In the genomic region with DNA sequence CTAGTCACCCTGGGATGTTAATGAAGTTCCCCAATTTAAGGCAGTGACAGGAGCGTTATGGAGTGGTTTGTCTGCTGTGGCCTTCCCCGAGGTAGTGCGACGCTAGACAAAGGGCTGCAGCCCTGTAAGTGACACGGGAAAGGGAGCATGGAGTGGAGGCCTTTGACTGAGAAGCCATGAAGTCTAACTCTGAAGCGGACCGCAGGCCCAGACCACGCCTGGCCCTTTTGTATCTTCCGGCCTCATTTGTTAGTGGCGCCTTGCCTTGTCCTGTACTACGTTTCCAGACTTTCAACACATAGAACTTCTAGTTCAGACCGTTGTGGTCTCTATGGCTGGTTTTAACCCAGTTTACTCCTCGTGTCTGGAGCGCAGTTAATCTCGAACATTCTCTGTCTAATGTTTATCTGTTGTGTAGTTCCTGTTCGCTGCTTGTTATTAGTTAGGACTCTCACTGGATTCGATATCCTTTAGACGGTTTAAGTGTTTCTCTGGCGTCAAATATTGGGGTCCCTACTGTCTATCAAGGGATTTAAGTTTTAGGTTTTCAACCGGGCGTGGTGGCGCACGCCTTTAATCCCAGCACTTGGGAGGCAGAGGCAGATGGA, we compare ENCODE assay signal across 8 mouse cellular contexts. TPM values are rescaled to one million over a fixed set of nuclear protein-coding genes. Genes with fewer than 3 reads are reported as not detected.
DNase-seq lines count a peak whose midpoint lies in the region; ATAC-seq and TF ChIP-seq lines count a peak whose summit lies in the region.

No protein-coding gene starts in this region.

- WGBS in forebrain, embryonic 16.5 days: 6% methylated on average over 23 of the region's 23 CpGs
- WGBS in kidney, embryonic 15.5 days: 4% methylated on average over 23 of the region's 23 CpGs
- 3% methylated on average over 23 of the region's 23 CpGs for WGBS in spleen, adult 2 months

- peak overlapping the region; percentile 86 for H3K4me3 ChIP-seq in forebrain, embryonic 16.5 days (replicated peaks; ENCODE audit: low read length)
- peak overlapping the region; percentile 78 for H3K4me3 ChIP-seq in kidney, embryonic 15.5 days (replicated peaks)
- peak overlapping the region; percentile 79 for H3K4me3 ChIP-seq in spleen, adult 2 months (ENCODE audit: extremely low read depth, insufficient read depth, insufficient read length)

- TF ChIP-seq CTCF in spleen, adult 2 months (IDR thresholded peaks at IDR 0.05; ENCODE audit: extremely low read depth, insufficient read depth, insufficient read length, insufficient replicate concordance): no peak

- TF ChIP-seq POLR2A in spleen, adult 2 months (IDR thresholded peaks at IDR 0.05; ENCODE audit: low read depth, low read length): no peak

- H3K9ac ChIP-seq in forebrain, embryonic 16.5 days (replicated peaks; ENCODE audit: low read depth, low read length): peak overlapping the region; percentile 88
- H3K9ac ChIP-seq in kidney, embryonic 15.5 days: peak overlapping the region; percentile 76

- peak overlapping the region; percentile 66 for H3K4me2 ChIP-seq in forebrain, embryonic 16.5 days (ENCODE audit: low read length)
- peak overlapping the region; percentile 66 for H3K4me2 ChIP-seq in kidney, embryonic 15.5 days

- peaks cover 8% of the 10 kb centered on the region for H3K4me1 ChIP-seq in forebrain, embryonic 16.5 days (replicated peaks; ENCODE audit: control insufficient read depth, insufficient read depth, low read length)
- H3K4me1 ChIP-seq in kidney, embryonic 15.5 days: peaks cover 13% of the 10 kb centered on the region
- no peaks in the 10 kb centered on the region for H3K4me1 ChIP-seq in spleen, adult 2 months (ENCODE audit: control insufficient read depth, insufficient read depth, insufficient read length)

- ATAC-seq in forebrain, embryonic 16.5 days: no peak
- ATAC-seq in kidney, embryonic 15.5 days (replicated peaks; ENCODE audit: low FRiP score): no peak

- no peaks in the 10 kb centered on the region for H3K27me3 ChIP-seq in forebrain, embryonic 16.5 days (replicated peaks; ENCODE audit: control insufficient read depth, insufficient read depth, low read length)
- H3K27me3 ChIP-seq in kidney, embryonic 15.5 days: no peaks in the 10 kb centered on the region
- no peaks in the 10 kb centered on the region for H3K27me3 ChIP-seq in spleen, adult 2 months (ENCODE audit: control insufficient read depth, insufficient read depth, low read length)

- no peaks in the 10 kb centered on the region for H3K9me3 ChIP-seq in forebrain, embryonic 16.5 days (ENCODE audit: control insufficient read depth, low read length)
- H3K9me3 ChIP-seq in kidney, embryonic 15.5 days (replicated peaks): no peaks in the 10 kb centered on the region

- H3K27ac ChIP-seq in forebrain, embryonic 16.5 days (ENCODE audit: low read length): peak overlapping the region; percentile 92
- peak overlapping the region; percentile 94 for H3K27ac ChIP-seq in kidney, embryonic 15.5 days
- H3K27ac ChIP-seq in spleen, adult 2 months (ENCODE audit: insufficient read depth, low read length): peak overlapping the region; percentile 95

- DNase-seq in embryo, embryonic 11 days: peak; percentile 56
- no peak for DNase-seq in embryo, embryonic 10 days (ENCODE audit: low spot score)
- DNase-seq in urinary bladder, postnatal 25 days (ENCODE audit: low spot score): peak; percentile 18
- no peak for DNase-seq in urinary bladder, adult 2 months (ENCODE audit: low spot score)
- DNase-seq in lung, postnatal 14 days: peak; percentile 26
- DNase-seq in spleen, adult 2 months (ENCODE audit: low read depth in 1 of 2, low spot score in 2 of 2): peak; percentile 12 to 25

- H3K36me3 ChIP-seq in forebrain, embryonic 16.5 days (ENCODE audit: control insufficient read depth, insufficient read depth): no peaks in the 10 kb centered on the region
- no peaks in the 10 kb centered on the region; the same call in 1 of the 2 replicates for H3K36me3 ChIP-seq in kidney, embryonic 15.5 days
- no peaks in the 10 kb centered on the region for H3K36me3 ChIP-seq in spleen, adult 2 months (ENCODE audit: control insufficient read depth, insufficient read depth, low read length)

RNA-seq across cellular contexts. Expression of a gene that starts 1.0 kb away (rescaled TPM):
- 134 and 137 TPM in 2 replicates for polyA plus RNA-seq in urinary bladder, adult 2 months (2012; rRNA removed)
- 61.6 and 62.8 TPM in 2 replicates for polyA plus RNA-seq in forebrain, embryonic 16.5 days (2015; fragmentation: Nextera tagmentation; extraction: Ambion mirVana)
- 154 and 158 TPM in 2 replicates for polyA plus RNA-seq in kidney, embryonic 15.5 days (2015; fragmentation: Nextera tagmentation; extraction: Ambion mirVana)
- 22.7 and 24.3 TPM in 2 replicates for polyA plus RNA-seq in spleen, adult 2 months (2012; rRNA removed)

RNA-seq across cellular contexts. Expression of a gene that starts 32.3 kb away (rescaled TPM):
- 4.9 and 5.3 TPM in 2 replicates for polyA plus RNA-seq in urinary bladder, adult 2 months (2012; rRNA removed)
- 3.9 TPM in 2 replicates for polyA plus RNA-seq in forebrain, embryonic 16.5 days (2015; fragmentation: Nextera tagmentation; extraction: Ambion mirVana)
- polyA plus RNA-seq in kidney, embryonic 15.5 days (2015; fragmentation: Nextera tagmentation; extraction: Ambion mirVana): 7.9 and 9.2 TPM in 2 replicates
- polyA plus RNA-seq in spleen, adult 2 months (2012; rRNA removed): 1.4 and 1.7 TPM in 2 replicates

Comparison
In these comparisons a context has a peak if more than half of its experiments do, and no peak if none do; other contexts are left out.
1. DNase-seq: peak in embryo, embryonic 11 days (single experiment), urinary bladder, postnatal 25 days (single experiment), lung, postnatal 14 days (single experiment) and spleen, adult 2 months (2 of 2); none in embryo, embryonic 10 days (single experiment) and urinary bladder, adult 2 months (single experiment).
2. Peak in every context shown above with its lines, with median percentiles within 50 percentile points of each other: H3K27ac ChIP-seq and H3K4me3 ChIP-seq.